Mouse (Mus musculus) inflammation-experienced regulatory T-cells (primary cell): ENCODE results near the gene Yif1b. TPM values are rescaled to one million over a fixed set of nuclear protein-coding genes. Genes with fewer than 3 reads are reported as not detected.

Experiments
- polyA plus RNA-seq, 2 experiments: library from polyadenylated mRNA; unstranded; fragments of 100-300 nt; shearing (Covaris generic); gene quantifications; one replicate each; pipeline ENCODE4 v1.2.1; 2017

Gene Yif1b
- polyA plus RNA-seq: 10 to 100 TPM; 62.0 to 64.6 TPM

GRCm38 (mm10) chr7:29238019-29238967 lies at the start of gene Yif1b:
Gene Yif1b (plus strand): TSS chr7:29238329.

GRCm38 (mm10) chr7:29213675-29214082 lies 24.4 kb upstream of the Yif1b start, which contains the start of gene Catsperg1:
Gene Catsperg1 (minus strand): TSS chr7:29214035.

GRCm38 (mm10) chr7:29232247-29233013 lies 5.7 kb upstream of the Yif1b start, which contains the start of gene Kcnk6:
Gene Kcnk6 (minus strand): TSS chr7:29232515.

GRCm38 (mm10) chr7:29248261-29248841 lies 10.2 kb downstream of the Yif1b start, which contains the start of gene 2200002D01Rik:
Gene 2200002D01Rik (minus strand): TSS chr7:29248466.

GRCm38 (mm10) chr7:29281201-29282073 lies 43.3 kb downstream of the Yif1b start, which contains the start of gene Spint2:
Gene Spint2 (minus strand): TSS chr7:29281912.

GRCm38 (mm10) chr7:29288942-29289638 lies 51.0 kb downstream of the Yif1b start, which contains the start of gene Ppp1r14a:
Gene Ppp1r14a (plus strand): TSS chr7:29289308.

Other genes starting within 250 kb of the Yif1b start
- gene Ryr1, start 113.2 kb upstream of the Yif1b start, polyA plus RNA-seq: 1 to 10 TPM in 1 of 2 experiments, under 1 TPM in 1; 0.02 to 1.4 TPM
- 1 to 10 TPM in 1 of 2 experiments, under 1 TPM in 1; 0.94 to 1.0 TPM for gene Rasgrp4, start 103.5 kb upstream of the Yif1b start, polyA plus RNA-seq
- gene Fam98c, start 82.1 kb upstream of the Yif1b start, polyA plus RNA-seq: 10 to 100 TPM; 68.9 to 72.7 TPM
- gene Ggn, start 68.1 kb upstream of the Yif1b start, polyA plus RNA-seq: under 1 TPM; 0.07 to 0.36 TPM
- under 1 TPM; 0.28 to 0.70 TPM for gene Spred3, start 67.9 kb upstream of the Yif1b start, polyA plus RNA-seq
- 100 to 1,000 TPM; 205 to 212 TPM for gene Psmd8, start 57.6 kb upstream of the Yif1b start, polyA plus RNA-seq
- 1 to 10 TPM; 1.3 to 2.1 TPM for gene Catsperg1, start 24.3 kb upstream of the Yif1b start, polyA plus RNA-seq
- 1 to 10 TPM; 1.8 to 5.3 TPM for gene Kcnk6, start 5.8 kb upstream of the Yif1b start, polyA plus RNA-seq
- 1 to 10 TPM; 2.5 to 5.8 TPM for gene 2200002D01Rik, start 10.1 kb downstream of the Yif1b start, polyA plus RNA-seq
- gene Spint2, start 43.6 kb downstream of the Yif1b start, polyA plus RNA-seq: 100 to 1,000 TPM; 215 to 221 TPM
- 1 to 10 TPM in 1 of 2 experiments, not detected in 1; 1.4 TPM for gene Ppp1r14a, start 51.0 kb downstream of the Yif1b start, polyA plus RNA-seq
- under 1 TPM in 1 of 2 experiments, not detected in 1; 0.06 TPM for gene Dpf1, start 65.6 kb downstream of the Yif1b start, polyA plus RNA-seq